ENCODE assay signal across 9 mouse cellular contexts in the genomic region with DNA sequence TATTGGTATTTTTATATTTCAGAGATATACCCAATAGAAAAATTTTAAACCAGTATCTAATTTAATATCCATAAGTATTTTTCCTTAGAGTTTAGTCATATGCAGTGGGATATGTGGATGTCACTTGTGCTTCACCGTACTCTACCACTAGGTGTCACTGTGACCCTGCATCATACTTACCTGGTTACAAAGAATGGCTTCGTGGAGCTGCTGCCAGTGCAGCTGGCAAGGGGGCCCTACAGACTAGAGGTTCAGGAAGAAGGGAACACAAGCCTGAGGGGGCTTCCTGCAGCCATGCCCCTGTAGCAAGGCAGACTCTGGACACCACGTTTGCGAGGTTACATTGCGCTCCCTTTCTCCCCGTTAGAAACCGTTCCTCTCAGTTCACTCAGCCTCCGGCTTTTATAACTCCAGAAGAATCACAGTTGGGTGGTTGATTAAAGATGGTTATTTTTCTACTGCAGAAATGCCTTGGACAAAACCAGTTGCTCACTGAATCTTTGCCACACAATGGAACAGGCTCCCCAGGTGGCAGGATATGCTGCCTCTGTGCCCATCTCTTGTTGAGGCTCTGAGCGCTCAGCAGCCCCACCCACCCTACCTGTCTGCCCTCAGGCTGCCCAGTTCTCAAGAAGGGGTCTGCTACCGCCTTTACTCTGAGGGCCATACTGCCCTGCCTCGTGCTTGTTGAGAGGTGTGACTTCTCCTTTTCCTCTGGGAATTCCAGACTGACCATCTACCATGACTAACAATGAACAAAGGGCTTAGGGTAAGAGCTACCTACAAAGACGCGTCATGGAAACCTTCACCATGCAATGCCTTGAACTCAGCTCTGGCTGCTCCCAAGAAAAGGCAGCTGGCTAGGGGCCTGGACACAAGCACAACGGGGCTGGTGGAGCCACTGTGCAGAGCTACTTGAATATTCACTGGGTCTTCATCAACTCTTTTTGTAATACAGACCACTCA. TPM values are rescaled to one million over a fixed set of nuclear protein-coding genes. Genes with fewer than 3 reads are reported as not detected.
DNase-seq lines count a peak whose midpoint lies in the region; ATAC-seq and TF ChIP-seq lines count a peak whose summit lies in the region.
"Had no signal": no experiment of that assay in that cellular context is flagged by ENCODE, and none has a peak within 500 bp of the region (broad histone marks: within the 10 kb centered on the region; RNA-seq: fewer than 3 reads in every experiment).

No protein-coding gene starts in this region.

- peak; percentile 40 for DNase-seq in G1E (ENCODE audit: low spot score)
- peak; percentile 47 for DNase-seq in c-Kit-negative CD71-positive TER-119-positive erythroid progenitor cells, embryonic 14.5 days (ENCODE audit: low read depth, low spot score)
- peak; percentile 84 for DNase-seq in forebrain, embryonic 11.5 days (ENCODE audit: low spot score)
- DNase-seq in layer of hippocampus, adult 9-11 months, result peak; percentile 70
- DNase-seq in lung, postnatal 14 days, result peak; percentile 84
- DNase-seq in retina, postnatal 1 day, result peak; percentile 87
- DNase-seq in urinary bladder, postnatal 36 days (ENCODE audit: low spot score in 2 of 2), result peak; percentile 40 to 69

- no peak overlapping the region for H3K4me3 ChIP-seq in G1E (ENCODE audit: low read depth, low read length)
- H3K4me3 ChIP-seq in forebrain, embryonic 11.5 days (ENCODE audit: low read depth, low read length), result no peak overlapping the region
- H3K4me3 ChIP-seq in hindbrain, embryonic 12.5 days, result no peak overlapping the region
- H3K4me3 ChIP-seq: heart, embryonic 15.5 days had no signal

- peak; percentile 67 for TF ChIP-seq CTCF in G1E (IDR thresholded peaks at IDR 0.05; ENCODE audit: low read depth, low read length)

- no peak for ATAC-seq in G1E (ENCODE audit: extremely low read depth, insufficient number of reproducible peaks, low FRiP score, poor library complexity, severe bottlenecking)
- peak; percentile 72; the same call in 1 of the 2 replicates for ATAC-seq in forebrain, embryonic 11.5 days (replicated peaks; ENCODE audit: low FRiP score)
- ATAC-seq in hindbrain, embryonic 12.5 days (ENCODE audit: low FRiP score), result peak; percentile 71

- no peak overlapping the region for H3K27ac ChIP-seq in forebrain, embryonic 11.5 days (ENCODE audit: low read depth, low read length)
- H3K27ac ChIP-seq in hindbrain, embryonic 12.5 days, result no peak overlapping the region
- H3K27ac ChIP-seq: heart, embryonic 15.5 days had no signal

- no peaks in the 10 kb centered on the region for H3K36me3 ChIP-seq in G1E (replicated peaks)
- H3K36me3 ChIP-seq in forebrain, embryonic 11.5 days (ENCODE audit: control insufficient read depth, insufficient read depth, low read length), result no peaks in the 10 kb centered on the region
- H3K36me3 ChIP-seq in hindbrain, embryonic 12.5 days, result peaks cover 15% of the 10 kb centered on the region

- peaks cover 2% of the 10 kb centered on the region; the same call in 1 of the 2 replicates for H3K4me1 ChIP-seq in G1E (ENCODE audit: insufficient read depth, low read depth, low read length)
- H3K4me1 ChIP-seq in forebrain, embryonic 11.5 days (replicated peaks; ENCODE audit: control insufficient read depth, insufficient read depth, low read length), result no peaks in the 10 kb centered on the region
- H3K4me1 ChIP-seq in hindbrain, embryonic 12.5 days, result no peaks in the 10 kb centered on the region

- H3K9ac ChIP-seq in forebrain, embryonic 11.5 days (ENCODE audit: low read length), result no peak overlapping the region
- no peak overlapping the region; the same call in 1 of the 2 replicates for H3K9ac ChIP-seq in hindbrain, embryonic 12.5 days
- H3K9ac ChIP-seq: heart, embryonic 15.5 days had no signal

- H3K27me3 ChIP-seq in G1E (ENCODE audit: insufficient read depth, low read length), result peaks cover 55% of the 10 kb centered on the region
- H3K27me3 ChIP-seq in forebrain, embryonic 11.5 days (ENCODE audit: control insufficient read depth, insufficient read depth, low read length), result no peaks in the 10 kb centered on the region
- H3K27me3 ChIP-seq in hindbrain, embryonic 12.5 days, result no peaks in the 10 kb centered on the region
- H3K27me3 ChIP-seq: heart, embryonic 15.5 days had no signal

- no peaks in the 10 kb centered on the region for H3K9me3 ChIP-seq in G1E (replicated peaks)
- H3K9me3 ChIP-seq in forebrain, embryonic 11.5 days (ENCODE audit: control insufficient read depth, low read length), result no peaks in the 10 kb centered on the region
- H3K9me3 ChIP-seq in hindbrain, embryonic 12.5 days (replicated peaks), result no peaks in the 10 kb centered on the region
- H3K9me3 ChIP-seq: heart, embryonic 15.5 days had no signal

- 54% methylated on average over 14 of the region's 14 CpGs for WGBS in forebrain, embryonic 11.5 days
- WGBS in hindbrain, embryonic 12.5 days, result 51% methylated on average over 14 of the region's 14 CpGs

- no peak overlapping the region for H3K4me2 ChIP-seq in forebrain, embryonic 11.5 days (ENCODE audit: low read depth, low read length, severe bottlenecking)
- H3K4me2 ChIP-seq in hindbrain, embryonic 12.5 days (replicated peaks), result no peak overlapping the region
- H3K4me2 ChIP-seq: heart, embryonic 15.5 days had no signal

RNA-seq across cellular contexts. Expression of a gene that starts 25.8 kb away (rescaled TPM):
- not detected in 2 replicates for total RNA-seq in G1E (2014; fragmentation: Nextera tagmentation)
- 0.33 and 0.70 TPM in 2 replicates for total RNA-seq in G1E (2017)
- not detected in 2 replicates for polyA plus RNA-seq in G1E (2012)
- 11.5 and 13.7 TPM in 2 replicates for polyA plus RNA-seq in forebrain, embryonic 11.5 days (2014; fragmentation: Nextera tagmentation; extraction: Ambion mirVana)
- polyA plus RNA-seq in hindbrain, embryonic 12.5 days (2016; fragmentation: Nextera tagmentation; extraction: Ambion mirVana), result 25.6 and 27.0 TPM in 2 replicates

RNA-seq across cellular contexts. Expression of a gene that starts 40.4 kb away (rescaled TPM):
- total RNA-seq in G1E (2014; fragmentation: Nextera tagmentation) (not detected in 2 replicates), G1E (2017) (not detected in 2 replicates)
- polyA plus RNA-seq in G1E (2012), result not detected in 2 replicates
- 0.67 and 0.90 TPM in 2 replicates for polyA plus RNA-seq in forebrain, embryonic 11.5 days (2014; fragmentation: Nextera tagmentation; extraction: Ambion mirVana)
- 1.3 and 1.6 TPM in 2 replicates for polyA plus RNA-seq in hindbrain, embryonic 12.5 days (2016; fragmentation: Nextera tagmentation; extraction: Ambion mirVana)

Comparison
In these comparisons a context has a peak if more than half of its experiments do, and no peak if none do; other contexts are left out.
1. RNA of a gene that starts 25.8 kb away (polyA plus RNA-seq): 25.6 to 27.0 TPM in hindbrain, embryonic 12.5 days and 11.5 to 13.7 TPM in forebrain, embryonic 11.5 days; not detected in G1E; every median in the first group is over 10 times any median in the second.
2. Peak in every context shown above with its lines, with median percentiles within 50 percentile points of each other: DNase-seq.